In genomic region chr3:94581138-94581780, GRCm38 (mm10) we compare ENCODE assay signal across 8 mouse cellular contexts. TPM values are rescaled to one million over a fixed set of nuclear protein-coding genes. Genes with fewer than 3 reads are reported as not detected.
DNase-seq lines count a peak whose midpoint lies in the region; ATAC-seq lines count a peak whose summit lies in the region.

No protein-coding gene starts in this region.

- H3K9me3 ChIP-seq in lung, embryonic 15.5 days = no peaks in the 10 kb centered on the region
- H3K9me3 ChIP-seq in lung, embryonic 16.5 days (ENCODE audit: control insufficient read depth, low read length) = no peaks in the 10 kb centered on the region

- peak overlapping the region; percentile 75 for H3K4me2 ChIP-seq in lung, embryonic 15.5 days
- peak overlapping the region; percentile 92 for H3K4me2 ChIP-seq in lung, embryonic 16.5 days (ENCODE audit: low read depth, low read length)

- DNase-seq in lung, postnatal 25 days (ENCODE audit: low spot score) = no peak
- peak; percentile 62 for DNase-seq in cerebellum, adult 9-10 months
- DNase-seq in frontal cortex, postnatal 36 days (ENCODE audit: low spot score in 2 of 2) = peak; percentile 21 to 23
- DNase-seq in kidney, postnatal 14 days = peak; percentile 8
- DNase-seq in right cerebral cortex, postnatal 25 days = peak; percentile 35
- DNase-seq in gastrocnemius, adult 18-20 months (ENCODE audit: low spot score) = no peak

- peak overlapping the region; percentile 85 for H3K9ac ChIP-seq in lung, embryonic 15.5 days
- peak overlapping the region; percentile 93 for H3K9ac ChIP-seq in lung, embryonic 16.5 days (ENCODE audit: low read length)

- H3K27ac ChIP-seq in lung, embryonic 15.5 days = no peak overlapping the region
- peak overlapping the region; percentile 90 for H3K27ac ChIP-seq in lung, embryonic 16.5 days (ENCODE audit: low read length)

- H3K4me1 ChIP-seq in lung, embryonic 15.5 days = peaks cover 23% of the 10 kb centered on the region
- H3K4me1 ChIP-seq in lung, embryonic 16.5 days (replicated peaks; ENCODE audit: control insufficient read depth, insufficient read depth, low read length) = peaks cover 17% of the 10 kb centered on the region

- ATAC-seq in lung, embryonic 15.5 days (ENCODE audit: borderline replicate concordance, extremely low read depth, low FRiP score, low TSS enrichment) = no peak
- ATAC-seq in lung, embryonic 16.5 days (ENCODE audit: low read depth) = no peak

- peak overlapping the region; percentile 83 for H3K4me3 ChIP-seq in lung, embryonic 15.5 days
- H3K4me3 ChIP-seq in lung, embryonic 16.5 days (ENCODE audit: low read length) = peak overlapping the region; percentile 96

- no peaks in the 10 kb centered on the region for H3K27me3 ChIP-seq in lung, embryonic 15.5 days
- no peaks in the 10 kb centered on the region for H3K27me3 ChIP-seq in lung, embryonic 16.5 days (ENCODE audit: control insufficient read depth, insufficient read depth, low read depth, low read length)

- 3% methylated on average over 16 of the region's 16 CpGs for WGBS in lung, embryonic 15.5 days
- WGBS in lung, embryonic 16.5 days = 3% methylated on average over 16 of the region's 16 CpGs

- no peaks in the 10 kb centered on the region for H3K36me3 ChIP-seq in lung, embryonic 15.5 days
- H3K36me3 ChIP-seq in lung, embryonic 16.5 days (ENCODE audit: control insufficient read depth, insufficient read depth, low read length) = no peaks in the 10 kb centered on the region

RNA-seq across cellular contexts. Expression of gene Snx27, which starts 1.3 kb away (rescaled TPM):
- polyA plus RNA-seq in lung, embryonic 15.5 days (2015; fragmentation: Nextera tagmentation; extraction: Ambion mirVana) = 46.5 and 48.5 TPM in 2 replicates
- 38.6 and 45.6 TPM in 2 replicates for polyA plus RNA-seq in lung, embryonic 16.5 days (2015; fragmentation: Nextera tagmentation; extraction: Ambion mirVana)
- 10 to 100 TPM; 32.5 to 38.7 TPM for total RNA-seq in gastrocnemius, adult 18-20 months (2021)

Comparison
In these comparisons a context has a peak if more than half of its experiments do, and no peak if none do; other contexts are left out.
1. DNase-seq: peak in cerebellum, adult 9-10 months (single experiment), frontal cortex, postnatal 36 days (2 of 2), kidney, postnatal 14 days (single experiment) and right cerebral cortex, postnatal 25 days (single experiment); none in lung, postnatal 25 days (single experiment) and gastrocnemius, adult 18-20 months (single experiment).